Mouse (Mus musculus) heart, postnatal 25 days (tissue): ENCODE data around the gene Eng. TPM values are rescaled to one million over a fixed set of nuclear protein-coding genes. Genes with fewer than 3 reads are reported as not detected.

Experiments
- DNase-seq: peaks from one replicate; pipeline ENCODE4 v3.0.0; 2022; ENCODE audit warnings: low spot score
- intact Hi-C: fragments of 180-260 bp; cut with DNase I; formaldehyde crosslinking; loops from one replicate; pipeline ENCODE4 v1.15.1; 2025
- total RNA-seq, 2 experiments: library from RNA; stranded (reverse); gene quantifications; 2 replicates each; pipeline ENCODE4 v1.2.3; 2021

Eng gene
- total RNA-seq, 2 experiments from 2014 or later, result 126 to 140 TPM

DNA sequence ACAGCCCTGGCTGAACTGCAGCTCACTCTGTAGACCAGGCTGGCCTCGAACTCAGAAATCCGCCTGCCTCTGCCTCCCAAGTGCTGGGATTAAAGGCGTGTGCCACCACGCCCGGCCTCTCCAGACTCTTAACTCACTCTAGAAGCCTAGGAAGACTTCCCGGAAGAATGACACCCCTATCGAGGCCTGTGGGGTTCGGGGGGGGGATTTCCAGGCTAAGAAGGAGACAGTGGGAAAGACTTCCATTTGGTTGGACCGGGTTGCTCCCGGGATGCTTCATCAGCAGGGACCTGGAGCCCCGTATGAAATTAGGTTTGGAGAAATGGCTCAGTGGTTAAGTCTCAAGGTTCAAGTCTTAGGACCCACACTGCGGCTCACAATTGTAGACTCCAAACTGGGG lies 48.3 kb downstream of the Eng start:
- DNase-seq, result no peak
- intact Hi-C loops, result loop anchor here (2.0 kb wide), 1 partner anchor 14 kb away; no protein-coding TSS in a partner anchor

- DNase-seq, result no peak
- intact Hi-C loops, result no loop called here
These were observed 53.3 kb downstream of the Eng start for GRCm38 (mm10) chr2:32699680-32700079.

GRCm38 (mm10) chr2:32700966-32701743 lies 54.8 kb downstream of the Eng start:
- DNase-seq, result no peak
- intact Hi-C loops, result no loop called here

- DNase-seq, result no peak
- intact Hi-C loops, result no loop called here
These were observed 56.7 kb downstream of the Eng start for GRCm38 (mm10) chr2:32703046-32703445.

DNA sequence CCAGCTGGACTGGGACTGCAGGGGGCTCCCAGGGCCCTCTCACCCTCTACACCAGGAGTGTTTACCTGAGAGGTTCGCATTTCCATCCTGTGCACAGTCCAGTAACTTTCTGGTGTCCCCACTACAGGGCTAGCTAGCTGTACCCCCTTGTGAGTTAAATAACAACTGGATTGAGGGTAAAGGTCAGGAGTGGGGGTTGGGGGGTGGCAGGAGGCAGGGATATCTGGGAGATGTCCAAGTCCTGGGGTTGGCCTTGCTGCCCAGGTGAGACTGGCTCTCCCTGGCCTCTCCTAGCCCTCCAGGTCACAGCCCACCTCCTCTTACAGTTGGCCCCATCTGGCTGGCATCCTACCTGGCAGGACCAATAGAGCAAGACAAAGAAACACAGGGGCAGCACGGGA lies 57.6 kb downstream of the Eng start, which contains the start of gene Fpgs:
TSS of gene Fpgs (minus strand) at position 125 of the 401 bp plus-strand sequence.
- intact Hi-C loops, result no loop called here
- no peak for DNase-seq

GRCm38 (mm10) chr2:32705018-32705417 lies 58.6 kb downstream of the Eng start:
- intact Hi-C loops, result no loop called here
- no peak for DNase-seq

DNA sequence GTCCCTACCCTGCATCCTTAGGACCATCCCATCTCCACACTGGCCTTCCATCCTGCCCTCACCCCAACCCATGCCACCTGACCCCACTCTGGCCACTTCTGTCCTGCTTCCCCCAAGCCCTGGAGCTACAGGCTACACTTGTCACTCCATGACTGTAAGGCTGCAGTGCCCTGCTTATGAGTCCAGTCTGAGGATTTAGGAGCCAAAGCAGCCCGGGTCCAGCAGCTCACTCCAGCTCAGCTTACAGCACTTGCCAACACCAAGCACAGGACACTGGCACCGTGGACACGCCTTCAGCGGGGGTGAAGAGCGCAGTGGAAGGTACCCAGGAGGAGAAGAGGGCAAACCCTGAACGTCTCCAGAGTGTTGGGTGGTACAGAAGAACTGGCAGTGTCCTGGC lies 60.6 kb downstream of the Eng start:
- no peak for DNase-seq
- intact Hi-C loops, result no loop called here

- intact Hi-C loops, result loop anchor here (2.0 kb wide), 1 partner anchor 14 kb away; no protein-coding TSS in a partner anchor
- no peak for DNase-seq
These were observed 62.2 kb downstream of the Eng start for GRCm38 (mm10) chr2:32708643-32709042.

DNA sequence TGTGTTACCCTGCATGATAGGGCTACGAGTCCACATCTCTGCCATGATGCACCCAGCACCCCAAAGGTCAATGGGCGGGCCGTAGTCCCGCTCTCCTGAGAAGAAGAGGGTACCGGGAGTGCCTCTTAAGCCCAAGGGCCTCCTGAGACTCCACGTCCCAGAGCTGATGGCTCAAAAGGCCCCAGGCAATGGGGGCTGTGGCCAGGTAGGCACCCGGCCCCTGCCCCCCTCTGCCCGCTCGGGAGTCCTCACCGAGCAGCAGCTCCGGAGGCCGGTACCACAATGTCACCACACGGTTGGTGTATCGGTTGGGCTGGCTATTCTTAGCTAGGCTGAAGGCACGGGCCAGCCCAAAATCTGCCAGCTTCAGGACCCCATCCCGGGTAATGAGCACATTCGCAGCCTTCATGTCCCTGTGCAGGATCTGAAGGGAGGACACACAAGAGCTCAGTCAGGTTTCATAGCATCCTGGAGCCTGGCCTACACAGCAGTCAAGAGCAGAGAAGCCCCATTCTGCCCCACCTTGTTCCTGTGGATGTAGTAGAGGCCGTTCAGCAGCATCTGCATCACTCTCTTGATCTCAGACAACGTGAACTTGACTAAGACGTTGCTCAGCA lies 63.2 kb downstream of the Eng start:
- no peak for DNase-seq
- intact Hi-C loops, result loop anchor here (2.0 kb wide), 2 partner anchors 15 to 145 kb away; no protein-coding TSS in a partner anchor

DNA sequence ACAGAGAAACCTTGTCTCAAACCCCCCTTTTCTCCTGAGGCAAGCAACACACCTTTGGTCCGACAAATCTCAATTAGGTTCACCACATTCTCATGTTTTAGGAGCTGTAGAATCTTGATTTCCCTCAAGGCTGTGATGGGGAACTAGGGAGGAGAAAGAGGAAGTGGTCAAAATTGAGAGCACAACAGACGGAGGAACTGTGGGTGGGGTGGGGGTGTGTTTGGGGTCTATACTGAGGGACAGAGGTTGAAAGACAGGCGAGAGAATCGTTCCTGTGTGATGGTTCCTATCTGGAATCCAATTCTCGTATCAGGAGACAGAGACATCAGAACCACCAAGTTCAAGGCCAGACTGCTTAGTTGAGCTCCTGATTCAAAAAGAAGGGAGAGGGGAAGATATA lies 64.0 kb downstream of the Eng start:
- intact Hi-C loops, result loop anchor here (2.0 kb wide), 1 partner anchor 144 kb away; no protein-coding TSS in a partner anchor

GRCm38 (mm10) chr2:32711301-32712056 lies 65.1 kb downstream of the Eng start:
- intact Hi-C loops, result loop anchor here (2.0 kb wide), 2 partner anchors 135 to 143 kb away; partner anchors contain the start of gene Stxbp1
- DNase-seq, result no peak

More for the DNA sequence above, 64.0 kb downstream of the Eng start:
- no peak for DNase-seq

GRCm38 (mm10) chr2:32712108-32712551 lies 65.7 kb downstream of the Eng start:
- DNase-seq, result peak; percentile 64
- intact Hi-C loops, result loop anchor here (2.0 kb wide), 1 partner anchor 135 kb away; the partner anchor contains the start of gene Stxbp1

- DNase-seq, result peak; percentile 92
- intact Hi-C loops, result loop anchor here (2.0 kb wide), 1 partner anchor 134 kb away; the partner anchor contains the start of gene Stxbp1
These were observed 66.2 kb downstream of the Eng start for GRCm38 (mm10) chr2:32712586-32712933.

- intact Hi-C loops, result loop anchor here (2.0 kb wide), 1 partner anchor 134 kb away; the partner anchor contains the start of gene Stxbp1
- DNase-seq, result peak; percentile 86
These were observed 66.8 kb downstream of the Eng start, which contains the start of gene Cdk9 for GRCm38 (mm10) chr2:32712934-32713817. TSS of gene Cdk9 (minus strand) at chr2:32713076.

DNA sequence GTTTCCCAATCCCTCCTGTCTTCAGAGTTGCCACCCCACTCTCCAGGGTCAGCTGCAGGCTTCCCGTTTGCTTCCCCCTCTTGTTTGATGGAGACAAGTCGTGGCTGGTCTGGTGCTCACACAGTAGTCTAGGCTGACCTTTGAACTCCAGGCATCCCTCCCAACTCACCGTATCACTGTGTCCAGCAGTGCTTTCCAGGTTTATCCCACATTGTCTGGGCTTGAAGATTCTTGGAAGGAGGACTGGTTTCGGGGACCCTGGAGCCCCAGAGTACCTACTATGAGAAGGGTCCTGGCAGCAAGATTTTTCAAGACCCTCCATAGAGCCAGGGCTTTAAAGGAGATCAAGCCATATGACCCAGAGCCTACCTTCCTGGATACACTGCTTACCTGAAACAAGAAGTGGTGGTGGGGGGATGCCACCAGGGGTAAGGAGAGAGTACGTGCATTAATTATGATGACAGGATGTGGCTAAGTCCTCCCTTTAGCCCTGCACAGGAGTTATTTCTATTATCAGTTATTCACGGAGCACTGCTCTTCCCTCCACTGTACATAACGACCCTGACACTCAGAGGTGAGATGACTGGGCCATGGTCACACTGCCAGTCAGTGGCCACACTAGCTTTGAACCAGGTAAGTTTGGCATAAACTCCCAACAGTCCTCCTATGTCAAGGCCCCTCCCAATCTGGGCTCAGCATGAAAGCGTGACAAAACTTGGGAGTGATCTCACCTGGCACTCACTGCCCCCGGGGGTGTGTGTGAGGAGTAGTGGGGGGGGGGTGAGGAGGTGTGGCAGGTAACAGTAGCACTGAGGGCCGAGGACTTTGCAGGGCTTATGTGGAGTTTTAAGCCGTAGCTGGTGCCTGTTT lies 68.0 kb downstream of the Eng start:
- intact Hi-C loops, result loop anchor here (1.0 kb wide), 1 partner anchor 43 kb away; the partner anchor contains the start of gene Tor2a

DNA sequence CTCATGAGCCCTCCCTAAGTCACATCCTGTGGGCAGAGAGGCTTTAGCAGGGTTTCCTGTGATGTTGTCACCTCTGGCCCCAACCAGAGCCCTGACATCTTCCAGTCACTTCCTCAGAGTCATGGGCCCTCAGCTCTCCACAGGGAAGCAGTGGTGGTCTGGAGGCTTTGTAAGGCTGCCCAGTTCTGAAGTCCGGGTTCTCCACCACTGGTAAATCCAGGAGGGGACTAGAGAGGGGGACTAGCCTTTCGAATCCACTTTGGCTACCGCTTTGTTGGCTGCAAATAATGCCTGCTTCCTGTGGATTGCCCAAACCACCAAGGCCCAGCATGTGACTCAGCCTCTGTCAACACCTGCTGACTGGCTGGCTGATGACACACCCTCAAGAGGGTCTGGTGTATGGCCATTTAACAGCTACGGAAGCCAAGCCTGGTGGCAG lies 68.6 kb downstream of the Eng start:
- intact Hi-C loops, result loop anchor here (1.0 kb wide), 1 partner anchor 42 kb away; the partner anchor contains the start of gene Tor2a
- peak; percentile 44 for DNase-seq

More for the DNA sequence above, 68.0 kb downstream of the Eng start:
- no peak for DNase-seq

GRCm38 (mm10) chr2:32718761-32719160 lies 72.4 kb downstream of the Eng start:
- no peak for DNase-seq
- intact Hi-C loops, result no loop called here

DNA sequence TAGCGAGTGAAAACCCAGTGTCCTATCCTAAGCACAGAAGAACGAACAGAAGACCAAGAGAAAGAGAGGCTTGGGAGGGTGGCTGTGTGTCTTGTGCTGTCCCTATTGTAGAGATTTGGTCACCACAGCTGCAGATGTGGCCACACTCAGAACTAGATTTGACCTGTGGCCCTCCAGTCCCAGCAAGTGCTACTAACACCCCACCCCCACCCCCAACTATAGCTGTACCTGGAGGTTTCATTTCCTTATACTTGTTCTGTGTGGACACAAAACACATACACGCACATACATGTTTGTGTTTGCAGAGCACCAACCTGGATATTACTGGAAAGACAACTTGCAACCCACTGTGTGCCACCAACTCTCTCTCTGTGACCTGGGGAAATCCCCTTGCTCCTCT lies 73.7 kb downstream of the Eng start:
- DNase-seq, result no peak
- intact Hi-C loops, result no loop called here
